Mouse (Mus musculus): ENCODE results near the gene Slc16a4.

GRCm38 (mm10) chr3:107255992-107256391 lies 35.0 kb upstream of the Slc16a4 start:
- no peak for TF ChIP-seq CTCF (IDR thresholded peaks at IDR 0.05; ENCODE audit: low read depth, low read length)
- TF ChIP-seq POLR2A (IDR thresholded peaks at IDR 0.05; ENCODE audit: borderline replicate concordance, low read depth, low read length): no peak

Data from bone marrow macrophage, adult 2 months (primary cell).